Mouse (Mus musculus) cerebellum, postnatal 10 days (tissue): ENCODE measurements around the gene Rfc5.
"Not testable (repeated sequence)": the region's sequence is repeated elsewhere in the genome, so short reads cannot be mapped to it uniquely, and the experiment has no call there.

Experiments
- DNase-seq, 2 experiments: peaks; one replicate each; pipeline ENCODE4 v3.0.0; 2021; ENCODE audit warnings: mixed read lengths in 2 of 2

Gene Rfc5

GRCm38 (mm10) chr5:117347011-117347410 is 41.8 kb downstream of the Rfc5 start:
- DNase-seq: no peak

DNA sequence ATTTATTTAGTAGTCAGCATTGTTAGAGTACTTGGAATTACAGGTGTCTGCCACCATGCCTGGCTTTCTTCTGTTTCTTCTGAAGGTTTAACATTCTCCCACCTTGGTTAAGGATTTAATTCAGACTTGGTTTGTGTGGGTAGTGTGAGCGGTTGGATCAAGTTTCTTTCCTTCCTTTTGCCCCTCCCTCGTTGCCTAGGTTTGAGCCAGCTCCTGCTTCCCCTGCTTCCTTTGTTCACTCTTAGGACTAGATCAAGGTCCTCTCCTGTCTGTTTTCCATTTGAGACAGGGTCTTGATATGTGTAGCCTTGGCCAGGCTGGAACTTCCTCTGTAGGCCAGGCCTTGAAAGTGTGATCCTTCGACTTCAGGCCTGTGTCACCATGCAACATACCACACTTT is 42.6 kb downstream of the Rfc5 start:
- no peak for DNase-seq

GRCm38 (mm10) chr5:117345432-117345976 is 43.3 kb downstream of the Rfc5 start:
- DNase-seq: no peak

DNA sequence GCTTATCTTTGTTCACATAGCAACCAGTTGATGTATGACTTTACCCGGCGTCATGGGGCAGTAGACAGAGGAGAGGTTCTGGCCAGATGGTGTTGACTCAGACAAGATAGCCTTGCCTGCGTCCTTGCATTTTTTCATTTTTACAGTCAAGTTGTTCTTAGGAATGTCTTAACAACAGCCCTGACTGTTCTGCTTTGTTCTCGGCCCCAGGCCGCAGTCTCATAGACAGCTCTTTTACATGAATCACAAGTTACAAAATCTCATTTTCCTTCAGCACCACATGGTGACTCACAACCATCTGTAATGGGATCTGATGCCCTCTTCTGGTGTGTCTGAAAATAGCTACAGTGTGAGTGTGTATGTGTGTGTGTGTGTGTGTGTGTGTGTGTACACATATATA is 44.4 kb downstream of the Rfc5 start:
- not testable (repeated sequence) for DNase-seq

- DNase-seq: no peak
Measured at GRCm38 (mm10) chr5:117341896-117342295, 47.0 kb downstream of the Rfc5 start.

DNA sequence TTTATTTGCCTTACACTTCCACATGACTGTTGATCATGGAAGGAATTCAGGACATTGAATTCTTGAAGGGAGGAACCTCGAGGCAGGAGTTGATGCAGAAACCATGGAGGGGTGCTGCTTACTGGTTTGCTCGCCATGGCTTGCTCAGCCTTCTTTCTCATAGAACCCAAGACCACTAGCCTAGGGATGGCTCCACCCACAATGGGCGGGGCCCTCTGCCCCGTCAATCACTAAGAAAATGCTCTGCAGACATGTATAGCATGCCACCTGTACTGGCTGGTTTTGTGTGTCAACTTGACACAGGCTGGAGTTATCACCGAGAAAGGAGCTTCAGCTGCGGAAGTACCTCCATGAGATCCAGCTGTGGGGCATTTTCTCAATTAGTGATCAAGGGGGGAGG is 48.8 kb downstream of the Rfc5 start:
- no peak for DNase-seq

DNA sequence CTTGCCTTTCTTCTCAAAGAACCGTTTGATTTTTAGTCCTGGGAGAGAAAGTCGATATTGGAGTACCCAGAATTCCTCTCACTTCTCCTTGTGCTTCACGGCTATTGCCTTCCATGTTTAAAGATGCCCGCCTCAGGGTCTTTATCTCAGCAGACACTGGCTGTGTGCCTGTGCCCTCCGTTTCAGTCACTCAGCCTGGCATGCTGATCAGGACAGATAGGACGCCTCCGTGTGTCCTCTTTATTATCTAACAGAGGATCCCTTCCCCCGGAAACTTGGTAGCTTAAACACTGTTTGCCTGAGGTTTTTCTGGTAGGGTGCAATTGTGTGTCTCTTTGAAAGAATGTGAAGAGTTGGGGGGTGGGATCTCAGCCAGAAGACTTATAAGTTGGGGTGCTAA is 50.3 kb downstream of the Rfc5 start:
- DNase-seq: no peak

GRCm38 (mm10) chr5:117337999-117338398 is 50.8 kb downstream of the Rfc5 start:
- no peak for DNase-seq

DNA sequence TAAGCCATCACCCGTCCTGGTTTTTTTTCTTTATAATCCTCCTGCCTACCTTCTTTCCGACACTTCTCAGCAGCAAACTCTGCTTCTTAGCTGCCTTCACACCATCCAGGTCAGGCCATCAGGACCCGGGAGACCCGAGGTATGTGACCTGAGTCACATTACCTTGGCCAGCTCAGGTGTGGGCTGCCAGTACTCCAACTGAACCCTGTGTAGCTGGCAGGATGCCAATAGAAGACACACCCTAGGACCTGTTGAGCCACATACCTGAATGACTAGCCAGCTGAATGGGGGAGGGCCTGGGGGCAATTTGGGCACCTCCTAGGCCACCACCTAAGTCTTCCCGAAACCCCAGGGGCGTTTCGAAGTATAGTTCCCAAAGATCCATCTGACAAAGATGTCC is 58.4 kb downstream of the Rfc5 start:
- DNase-seq: no peak
